Mouse (Mus musculus): ENCODE data around the gene Gm42742. TPM values are rescaled to one million over a fixed set of nuclear protein-coding genes. Genes with fewer than 3 reads are reported as not detected.

Gm42742 gene
- total RNA-seq (2021), result 10 to 100 TPM; 12.9 to 16.6 TPM
- long read RNA-seq, experiment 1, result 0 reads
- long read RNA-seq, experiment 2, result 0 reads

GRCm38 (mm10) chr7:127020901-127021562 is at the start of gene Gm42742, which contains the start of gene Prrt2:
Gene Gm42742, minus strand, starts transcription at chr7:127021097.
Gene Prrt2, minus strand, starts transcription at chr7:127021211.
- peak in 1 of 2 experiments; percentile 37 for DNase-seq
- intact Hi-C loops (cut with DNase I), result loop anchor here (5.0 kb wide), 1 partner anchor 34 kb away; no protein-coding TSS in a partner anchor

- no peak for DNase-seq
- intact Hi-C loops (cut with DNase I), result no loop called here
Observed at GRCm38 (mm10) chr7:127066317-127066716, 45.4 kb upstream of the Gm42742 start.

- intact Hi-C loops (cut with DNase I), result no loop called here
- no peak for DNase-seq
Observed at GRCm38 (mm10) chr7:127065538-127065937, 44.6 kb upstream of the Gm42742 start.

- intact Hi-C loops (cut with DNase I), result no loop called here
- DNase-seq, result no peak
Observed at GRCm38 (mm10) chr7:127055026-127055585, 34.2 kb upstream of the Gm42742 start.

GRCm38 (mm10) chr7:127041851-127042672 is 21.2 kb upstream of the Gm42742 start, which contains the start of gene Kif22:
Gene Kif22, minus strand, starts transcription at chr7:127042471.
- DNase-seq, result peak; percentile 85 to 90
- intact Hi-C loops (cut with DNase I), result no loop called here

- no peak for DNase-seq
- intact Hi-C loops (cut with DNase I), result no loop called here
Observed at GRCm38 (mm10) chr7:127031244-127031643, 10.3 kb upstream of the Gm42742 start.

- no peak for DNase-seq
- intact Hi-C loops (cut with DNase I), result no loop called here
Observed at GRCm38 (mm10) chr7:127030172-127030571, 9.3 kb upstream of the Gm42742 start.

- no peak for DNase-seq
Observed at GRCm38 (mm10) chr7:127027885-127028284, 7.0 kb upstream of the Gm42742 start.

GRCm38 (mm10) chr7:127026984-127027726 is 6.3 kb upstream of the Gm42742 start, which contains the start of gene Maz:
Gene Maz, minus strand, starts transcription at chr7:127027037.
- DNase-seq, result peak; percentile 99

More at GRCm38 (mm10) chr7:127027885-127028284, 7.0 kb upstream of the Gm42742 start:
- intact Hi-C loops (cut with DNase I), result no loop called here

GRCm38 (mm10) chr7:127026616-127026983 is 5.7 kb upstream of the Gm42742 start:
- intact Hi-C loops (cut with DNase I), result loop anchor here (1.0 kb wide), 1 partner anchor 9 kb away; the partner anchor contains the start of gene Pagr1a
- DNase-seq, result no peak

More at GRCm38 (mm10) chr7:127026984-127027726, 6.3 kb upstream of the Gm42742 start, which contains the start of gene Maz:
- intact Hi-C loops (cut with DNase I), result loop anchor here (1.0 kb wide), 1 partner anchor 10 kb away; the partner anchor contains the start of gene Pagr1a

GRCm38 (mm10) chr7:127026161-127026600 is 5.3 kb upstream of the Gm42742 start:
- DNase-seq, result peak in 1 of 2 experiments; percentile 64
- intact Hi-C loops (cut with DNase I), result loop anchor here (1.0 kb wide), 1 partner anchor 9 kb away; the partner anchor contains the start of gene Pagr1a

- intact Hi-C loops (cut with DNase I), result loop anchor here (1.0 kb wide), 1 partner anchor 8 kb away; the partner anchor contains the start of gene Pagr1a
- DNase-seq, result peak in 1 of 2 experiments; percentile 44
Observed at GRCm38 (mm10) chr7:127025556-127026160, 4.8 kb upstream of the Gm42742 start.

- intact Hi-C loops (cut with DNase I), result loop anchor here (5.0 kb wide), 1 partner anchor 38 kb away; no protein-coding TSS in a partner anchor
- DNase-seq, result peak; percentile 49 to 75
Observed at GRCm38 (mm10) chr7:127024755-127025555, 4.1 kb upstream of the Gm42742 start.

GRCm38 (mm10) chr7:127023896-127024690 is 3.2 kb upstream of the Gm42742 start:
- DNase-seq, result no peak
- intact Hi-C loops (cut with DNase I), result loop anchor here (5.0 kb wide), 1 partner anchor 37 kb away; no protein-coding TSS in a partner anchor

GRCm38 (mm10) chr7:127023272-127023691 is 2.4 kb upstream of the Gm42742 start:
- no peak for DNase-seq
- intact Hi-C loops (cut with DNase I), result loop anchor here (5.0 kb wide), 1 partner anchor 36 kb away; no protein-coding TSS in a partner anchor

- DNase-seq, result no peak
- intact Hi-C loops (cut with DNase I), result loop anchor here (5.0 kb wide), 1 partner anchor 35 kb away; no protein-coding TSS in a partner anchor
Observed at GRCm38 (mm10) chr7:127022528-127023271, 1.8 kb upstream of the Gm42742 start.

All from gastrocnemius, postnatal 36 days (tissue).